Mouse (Mus musculus): ENCODE measurements at regions not wholly inside any gene's neighbourhood (a gene's known extent, or its start where the extent isn't known, plus 50 kb on each side); places are given as distances from the start of the nearest gene placed in this dataset.

- no peak for TF ChIP-seq CTCF (IDR thresholded peaks at IDR 0.05; ENCODE audit: borderline replicate concordance, insufficient read depth, low read length)
- no peak for TF ChIP-seq POLR2A (IDR thresholded peaks at IDR 0.05; ENCODE audit: low read depth, low read length)
Measured at GRCm38 (mm10) chr7:88206914-88207710, 70.8 kb upstream of the Ctsc start.

Measured in embryonic fibroblast, embryonic 13.5 days (primary cell).